10 mouse cellular contexts compared by ENCODE assay signal in genomic region chr19:36090781-36091180, GRCm38 (mm10). TPM values are rescaled to one million over a fixed set of nuclear protein-coding genes. Genes with fewer than 3 reads are reported as not detected.
DNase-seq lines count a peak whose midpoint lies in the region; ATAC-seq lines count a peak whose summit lies in the region.
"Had no signal": no experiment of that assay in that cellular context is flagged by ENCODE, and none has a peak within 500 bp of the region (broad histone marks: within the 10 kb centered on the region; RNA-seq: fewer than 3 reads in every experiment).

No protein-coding gene starts in this region.

- no peak overlapping the region for H3K4me2 ChIP-seq in forebrain, embryonic 16.5 days (ENCODE audit: low read length)
- no peak overlapping the region for H3K4me2 ChIP-seq in forebrain, embryonic 15.5 days (replicated peaks)
- H3K4me2 ChIP-seq in neural tube, embryonic 15.5 days: no peak overlapping the region
- H3K4me2 ChIP-seq: neural tube, embryonic 12.5 days had no signal

- peaks cover 18% of the 10 kb centered on the region for H3K36me3 ChIP-seq in forebrain, embryonic 16.5 days (ENCODE audit: control insufficient read depth, insufficient read depth)
- H3K36me3 ChIP-seq in forebrain, embryonic 15.5 days: peaks cover 71% of the 10 kb centered on the region
- H3K36me3 ChIP-seq in neural tube, embryonic 15.5 days: peaks cover 66% of the 10 kb centered on the region

- H3K9me3 ChIP-seq in forebrain, embryonic 16.5 days (ENCODE audit: control insufficient read depth, low read length): no peaks in the 10 kb centered on the region
- no peaks in the 10 kb centered on the region for H3K9me3 ChIP-seq in forebrain, embryonic 15.5 days
- H3K9me3 ChIP-seq in neural tube, embryonic 15.5 days (replicated peaks): no peaks in the 10 kb centered on the region
- H3K9me3 ChIP-seq: neural tube, embryonic 12.5 days had no signal

- DNase-seq in lung, postnatal 10 days: peak; percentile 35
- DNase-seq in lung, postnatal 25 days (ENCODE audit: low spot score): no peak
- DNase-seq in c-Kit-positive CD71-positive TER-119-positive erythroid progenitor cells, embryonic 14.5 days (ENCODE audit: low spot score): peak; percentile 25
- no peak for DNase-seq in kidney, adult 8-10 months

- ATAC-seq in forebrain, embryonic 16.5 days: peak; percentile 58; the same call in 1 of the 2 replicates
- ATAC-seq in forebrain, embryonic 15.5 days (replicated peaks): no peak
- ATAC-seq in neural tube, embryonic 15.5 days (ENCODE audit: low FRiP score): 0 out of 2 replicates have a peak, but pooled peaks have one; percentile 38
- no peak for ATAC-seq in monocyte, adult 5-6 weeks (replicated peaks; ENCODE audit: insufficient number of reproducible peaks, low FRiP score, low TSS enrichment, poor library complexity, severe bottlenecking)

- WGBS in forebrain, embryonic 16.5 days: 46% methylated on average over 5 of the region's 5 CpGs
- WGBS in forebrain, embryonic 15.5 days: 47% methylated on average over 5 of the region's 5 CpGs
- 50% methylated on average over 5 of the region's 5 CpGs for whole genome bisulfite sequencing in neural tube, embryonic 15.5 days

- no peaks in the 10 kb centered on the region for H3K27me3 ChIP-seq in forebrain, embryonic 16.5 days (replicated peaks; ENCODE audit: control insufficient read depth, insufficient read depth, low read length)
- no peaks in the 10 kb centered on the region for H3K27me3 ChIP-seq in forebrain, embryonic 15.5 days
- H3K27me3 ChIP-seq in neural tube, embryonic 15.5 days (replicated peaks): no peaks in the 10 kb centered on the region
- H3K27me3 ChIP-seq: neural tube, embryonic 12.5 days had no signal

- no peak overlapping the region for H3K27ac ChIP-seq in forebrain, embryonic 16.5 days (ENCODE audit: low read length)
- no peak overlapping the region for H3K27ac ChIP-seq in forebrain, embryonic 15.5 days (replicated peaks)
- no peak overlapping the region for H3K27ac ChIP-seq in neural tube, embryonic 15.5 days (replicated peaks)
- H3K27ac ChIP-seq: neural tube, embryonic 12.5 days had no signal

- H3K4me1 ChIP-seq in forebrain, embryonic 16.5 days (replicated peaks; ENCODE audit: control insufficient read depth, insufficient read depth, low read length): no peaks in the 10 kb centered on the region
- no peaks in the 10 kb centered on the region for H3K4me1 ChIP-seq in forebrain, embryonic 15.5 days
- H3K4me1 ChIP-seq in neural tube, embryonic 15.5 days: no peaks in the 10 kb centered on the region
- H3K4me1 ChIP-seq: neural tube, embryonic 12.5 days had no signal

- H3K4me3 ChIP-seq in forebrain, embryonic 16.5 days (replicated peaks; ENCODE audit: low read length): no peak overlapping the region
- no peak overlapping the region for H3K4me3 ChIP-seq in forebrain, embryonic 15.5 days
- H3K4me3 ChIP-seq in neural tube, embryonic 15.5 days (replicated peaks): no peak overlapping the region
- H3K4me3 ChIP-seq: neural tube, embryonic 12.5 days had no signal

- H3K9ac ChIP-seq in forebrain, embryonic 16.5 days (replicated peaks; ENCODE audit: low read depth, low read length): no peak overlapping the region
- no peak overlapping the region for H3K9ac ChIP-seq in forebrain, embryonic 15.5 days (replicated peaks)
- no peak overlapping the region for H3K9ac ChIP-seq in neural tube, embryonic 15.5 days (replicated peaks)
- H3K9ac ChIP-seq: neural tube, embryonic 12.5 days had no signal

RNA-seq across cellular contexts. Expression of gene Rpp30, which starts 7.3 kb away (rescaled TPM):
- polyA plus RNA-seq in forebrain, embryonic 16.5 days (2015; fragmentation: Nextera tagmentation; extraction: Ambion mirVana): 87.5 and 95.2 TPM in 2 replicates
- polyA plus RNA-seq in forebrain, embryonic 15.5 days (2015; fragmentation: Nextera tagmentation; extraction: Ambion mirVana): 84.1 and 90.4 TPM in 2 replicates
- polyA plus RNA-seq in neural tube, embryonic 15.5 days (2015; fragmentation: Nextera tagmentation; extraction: Ambion mirVana): 66.3 and 67.8 TPM in 2 replicates
- 26.9 to 35.4 TPM (median 29.0 TPM) in 3 replicates for total RNA-seq in monocyte, adult 5-6 weeks (2017)

RNA-seq across cellular contexts. Expression of gene Ankrd1, which starts 29.1 kb away (rescaled TPM):
- not detected in 2 replicates for polyA plus RNA-seq in forebrain, embryonic 16.5 days (2015; fragmentation: Nextera tagmentation; extraction: Ambion mirVana)
- 0.19 TPM in 1 of 2 replicates, not detected in the other for polyA plus RNA-seq in forebrain, embryonic 15.5 days (2015; fragmentation: Nextera tagmentation; extraction: Ambion mirVana)
- 0.22 and 0.54 TPM in 2 replicates for polyA plus RNA-seq in neural tube, embryonic 15.5 days (2015; fragmentation: Nextera tagmentation; extraction: Ambion mirVana)
- total RNA-seq in monocyte, adult 5-6 weeks (2017): not detected in 3 replicates
- polyA plus RNA-seq: intestine, embryonic 14.5 days had no signal

RNA-seq across cellular contexts. Expression of gene Htr7, which starts 33.5 kb away (rescaled TPM):
- polyA plus RNA-seq in forebrain, embryonic 16.5 days (2015; fragmentation: Nextera tagmentation; extraction: Ambion mirVana): 3.2 and 6.2 TPM in 2 replicates
- polyA plus RNA-seq in forebrain, embryonic 15.5 days (2015; fragmentation: Nextera tagmentation; extraction: Ambion mirVana): 3.0 and 3.6 TPM in 2 replicates
- polyA plus RNA-seq in neural tube, embryonic 15.5 days (2015; fragmentation: Nextera tagmentation; extraction: Ambion mirVana): 20.5 and 23.8 TPM in 2 replicates
- not detected in 3 replicates for total RNA-seq in monocyte, adult 5-6 weeks (2017)
- polyA plus RNA-seq: intestine, embryonic 14.5 days had no signal

Comparison
In these comparisons a context has a peak if more than half of its experiments do, and no peak if none do; other contexts are left out.
1. ATAC-seq: peak in forebrain, embryonic 16.5 days (single experiment) and neural tube, embryonic 15.5 days (single experiment); none in forebrain, embryonic 15.5 days (single experiment) and monocyte, adult 5-6 weeks (single experiment).
2. DNase-seq: peak in lung, postnatal 10 days (single experiment) and c-Kit-positive CD71-positive TER-119-positive erythroid progenitor cells, embryonic 14.5 days (single experiment); none in lung, postnatal 25 days (single experiment) and kidney, adult 8-10 months (0 of 2).